Mouse (Mus musculus) hematopoietic stem cell, adult 5-6 weeks (primary cell): ENCODE results near the gene Cpa4. TPM values are rescaled to one million over a fixed set of nuclear protein-coding genes. Genes with fewer than 3 reads are reported as not detected.
A peak's percentile ranks its signal among the peaks of the same experiment; 100 is the strongest.

Experiments
- ATAC-seq, 2 experiments: fragments of 125-278 bp in 1 of 2; replicated peaks in 1 of 2; 2 replicates each; pipeline ENCODE4 v1.8.0; 2016 to 2017; ENCODE audit warnings: inconsistent platforms in 2 of 2, mild to moderate bottlenecking in 2 of 2, moderate number of reproducible peaks in 2 of 2, low read depth in 1 of 2, moderate TSS enrichment in 1 of 2; ENCODE audit not compliant: low FRiP score in 2 of 2, poor library complexity in 2 of 2, severe bottlenecking in 2 of 2, insufficient read depth in 1 of 2, low TSS enrichment in 1 of 2
- total RNA-seq: library from RNA; stranded (forward); fragments of 172-1452, 232-1000 nt; gene quantifications from 2 replicates; pipeline ENCODE4 v1.2.3, GENCODE M21; 2017

Gene Cpa4
- total RNA-seq = not detected in 2 replicates

DNA sequence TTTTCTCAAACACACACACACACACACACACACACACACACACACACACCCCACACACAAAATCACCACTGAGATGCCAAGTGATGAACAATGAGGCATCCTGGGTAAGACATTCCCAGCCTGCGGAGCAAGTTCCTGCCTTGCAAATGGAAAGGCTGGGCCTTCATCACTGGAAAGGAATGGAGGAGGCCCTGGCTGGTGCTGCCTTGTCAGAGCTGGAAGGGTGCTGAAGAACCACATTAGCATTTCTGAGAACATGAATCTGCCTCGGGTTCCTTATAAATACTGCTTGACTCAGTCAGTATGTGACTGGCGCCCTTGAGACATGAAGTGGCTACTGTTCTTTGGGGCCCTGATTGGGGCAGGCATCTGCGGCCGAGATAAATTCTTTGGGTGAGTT is at the start of gene Cpa4:
Gene Cpa4 (plus strand): TSS at position 301 of the 400 bp plus-strand sequence.
- no peak for ATAC-seq

DNA sequence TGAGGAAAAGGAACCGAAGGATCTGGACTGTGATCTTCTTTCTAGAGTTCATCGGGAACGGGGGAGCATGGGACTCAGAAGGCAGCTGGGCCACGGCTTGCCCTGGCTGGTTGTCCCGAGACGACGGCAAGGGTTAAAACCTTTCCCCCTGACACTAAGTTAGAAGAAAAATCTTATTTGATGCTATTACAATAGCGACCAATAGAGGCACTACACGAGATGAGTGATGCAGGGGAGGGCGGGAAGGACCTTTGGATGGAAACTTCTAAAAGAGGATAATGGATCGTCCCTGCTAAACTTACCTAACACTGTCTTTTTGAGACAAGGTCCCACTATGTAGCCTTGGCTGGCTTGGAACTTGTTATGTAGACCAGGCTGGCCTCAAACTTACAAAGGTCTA is 47.8 kb upstream of the Cpa4 start:
- peak; percentile 21 to 37; a peak in 1 of 4 replicates for ATAC-seq

DNA sequence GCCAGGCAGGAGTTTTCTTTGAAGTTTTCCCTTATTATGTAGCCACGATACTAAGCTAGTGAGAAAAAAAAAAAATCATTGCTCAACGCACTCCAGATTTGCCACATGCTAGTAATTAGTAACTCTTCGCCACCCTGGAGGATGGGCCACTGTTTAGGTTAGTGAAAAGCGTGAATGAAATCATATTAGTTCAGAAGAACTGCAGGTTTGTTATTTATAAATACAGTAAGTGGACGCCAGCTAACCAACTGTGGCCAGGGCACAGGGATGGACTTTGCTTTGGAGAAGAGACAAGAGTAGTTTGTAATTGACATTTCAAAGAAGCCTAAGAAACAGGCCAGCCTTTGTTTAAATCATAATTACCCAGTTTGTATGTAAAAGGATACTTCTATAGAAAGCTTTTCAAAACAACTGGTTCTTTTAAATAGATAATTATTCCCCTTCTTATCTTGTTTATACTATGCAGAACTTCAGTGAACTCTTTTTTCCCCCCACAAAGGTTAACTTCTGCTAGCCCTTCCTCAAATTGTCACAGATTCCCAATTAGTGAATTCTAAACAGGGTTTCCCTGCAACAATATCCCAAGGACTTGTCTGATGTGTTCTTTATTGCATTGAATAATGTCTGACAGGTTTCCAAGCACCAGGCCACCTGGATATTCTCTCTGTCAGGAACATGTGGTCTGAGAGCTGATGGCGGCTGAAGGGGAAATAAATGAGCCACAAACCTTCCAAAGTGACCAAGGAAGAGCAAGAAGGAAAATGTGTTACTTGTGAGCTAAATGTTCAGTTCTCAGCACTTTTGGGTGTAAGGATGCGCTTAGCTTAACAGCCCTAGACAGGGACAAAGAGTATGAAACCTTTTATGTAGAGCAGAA is 42.5 kb upstream of the Cpa4 start:
- ATAC-seq = no peak

DNA sequence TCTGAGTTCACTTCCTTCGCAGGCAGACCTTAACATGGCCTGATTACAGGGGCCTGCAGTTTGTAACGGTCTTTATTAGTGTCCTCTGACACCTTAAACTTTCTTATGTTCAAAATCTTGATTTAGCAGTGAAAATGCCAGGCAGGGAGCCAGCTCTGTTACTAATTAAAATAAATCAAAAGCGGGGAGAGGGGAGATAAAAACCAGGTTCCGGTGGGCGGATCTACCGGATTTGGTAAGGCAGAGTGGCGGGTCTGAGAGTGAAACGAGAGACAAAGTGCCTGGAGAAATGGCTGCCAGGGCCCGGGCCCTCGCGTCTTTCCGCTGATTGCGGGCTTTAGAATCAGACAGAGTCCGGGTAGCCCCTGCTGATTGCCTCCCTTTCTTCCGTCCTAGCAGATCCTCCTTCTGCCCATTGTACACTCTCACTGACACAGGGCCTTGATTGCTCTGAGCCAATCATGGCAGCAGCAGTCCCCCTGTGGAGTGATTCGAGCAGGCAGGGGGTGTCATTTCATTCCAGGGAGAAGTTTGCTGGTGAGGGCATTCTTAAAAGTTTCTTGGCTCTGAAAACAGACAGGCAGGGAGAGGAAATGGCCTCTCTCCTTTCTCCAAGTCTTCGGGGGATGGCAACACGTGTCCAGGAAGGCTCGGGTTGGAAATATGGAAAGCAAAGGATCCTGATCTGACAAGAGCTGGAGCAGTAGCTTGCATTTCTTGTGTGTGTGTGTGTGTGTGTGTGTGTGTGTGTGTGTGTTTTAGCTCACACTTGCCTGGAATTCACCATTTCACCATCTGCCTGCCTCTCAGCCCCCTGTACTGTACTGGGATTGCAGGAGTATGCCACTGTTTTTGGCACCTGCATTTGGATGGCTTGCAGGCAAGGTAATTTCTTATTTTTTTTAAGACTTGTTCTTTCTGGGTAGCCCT is 41.3 kb upstream of the Cpa4 start:
- 0 out of 4 replicates have a peak, but pooled peaks have one; percentile 12 to 42 for ATAC-seq

DNA sequence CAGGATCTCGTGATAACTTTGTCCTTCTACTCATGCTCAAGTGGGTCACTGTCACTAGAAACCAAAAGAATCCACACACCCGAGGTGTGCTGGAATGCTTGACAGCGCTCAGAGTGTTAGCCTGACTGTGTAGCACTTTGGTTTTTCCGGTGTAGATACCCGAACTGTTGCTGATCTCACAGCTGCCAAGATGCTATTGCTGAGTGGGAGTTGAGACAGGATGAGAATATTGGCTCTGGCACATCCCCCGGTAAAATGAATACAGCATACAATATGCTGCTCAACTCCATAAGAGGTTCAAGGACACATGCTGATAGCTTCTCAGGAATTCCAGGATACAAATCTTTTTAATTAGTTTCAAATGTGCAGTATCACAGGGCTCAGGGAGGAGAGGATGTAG is 39.4 kb upstream of the Cpa4 start:
- no peak for ATAC-seq

DNA sequence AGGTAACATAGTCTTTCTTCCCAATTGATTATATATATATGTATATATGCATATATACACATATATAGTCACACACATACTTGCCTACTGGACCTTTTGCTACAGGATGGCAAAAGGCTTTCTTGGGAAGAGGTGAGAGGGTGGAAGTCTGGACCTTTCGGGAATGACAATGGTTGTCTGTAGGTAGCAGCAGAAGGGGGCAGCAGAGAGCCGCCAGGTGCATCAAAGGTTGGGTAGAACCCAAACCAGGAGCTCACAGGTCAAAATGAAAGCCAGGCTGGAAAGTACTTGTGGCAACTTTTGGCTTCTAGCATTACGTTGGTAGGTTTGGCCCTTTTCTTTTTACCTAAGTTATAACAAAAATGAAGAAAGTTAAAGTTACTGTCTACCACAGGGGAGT is 32.8 kb upstream of the Cpa4 start:
- peak in 1 of 2 experiments; percentile 53; a peak in 1 of 4 replicates for ATAC-seq

DNA sequence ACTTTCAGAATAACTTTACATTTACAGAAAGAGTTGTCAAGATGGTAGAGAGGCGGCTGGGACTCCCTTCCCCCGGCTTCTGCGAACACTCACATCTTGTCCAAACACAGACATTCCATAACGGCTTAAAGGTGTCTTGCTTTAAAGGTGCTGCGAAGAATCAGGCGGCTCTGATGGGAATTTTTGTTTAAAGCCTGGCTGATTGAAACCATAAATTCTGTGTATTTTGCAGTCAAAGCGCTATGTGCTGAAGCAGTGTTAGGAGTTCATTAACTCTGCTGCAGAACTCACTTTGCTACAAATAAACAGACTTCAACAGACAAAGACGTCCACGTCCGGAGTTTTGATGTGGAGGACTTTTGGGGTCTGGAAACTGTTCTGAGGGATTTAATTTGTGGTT is 29.9 kb upstream of the Cpa4 start:
- ATAC-seq = no peak

DNA sequence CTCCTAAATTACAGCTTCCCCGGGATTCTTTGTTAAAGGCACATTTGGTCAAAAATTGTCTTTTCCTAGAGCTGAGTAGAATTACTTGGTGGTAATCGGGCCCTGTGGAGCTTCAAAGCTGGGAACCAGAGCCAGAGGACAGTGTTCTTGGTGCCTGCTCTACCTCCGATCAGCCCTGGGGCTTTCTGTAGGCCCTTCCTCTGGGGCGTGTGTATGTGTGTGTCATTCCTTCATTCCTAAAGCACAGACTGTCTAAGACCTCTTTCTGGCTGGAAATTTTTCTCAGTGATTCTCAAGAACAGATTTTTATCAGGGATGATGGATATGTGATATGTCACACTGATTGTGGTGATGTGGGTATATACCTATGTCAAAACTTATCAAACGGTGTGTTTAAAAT is 29.4 kb upstream of the Cpa4 start:
- no peak for ATAC-seq

DNA sequence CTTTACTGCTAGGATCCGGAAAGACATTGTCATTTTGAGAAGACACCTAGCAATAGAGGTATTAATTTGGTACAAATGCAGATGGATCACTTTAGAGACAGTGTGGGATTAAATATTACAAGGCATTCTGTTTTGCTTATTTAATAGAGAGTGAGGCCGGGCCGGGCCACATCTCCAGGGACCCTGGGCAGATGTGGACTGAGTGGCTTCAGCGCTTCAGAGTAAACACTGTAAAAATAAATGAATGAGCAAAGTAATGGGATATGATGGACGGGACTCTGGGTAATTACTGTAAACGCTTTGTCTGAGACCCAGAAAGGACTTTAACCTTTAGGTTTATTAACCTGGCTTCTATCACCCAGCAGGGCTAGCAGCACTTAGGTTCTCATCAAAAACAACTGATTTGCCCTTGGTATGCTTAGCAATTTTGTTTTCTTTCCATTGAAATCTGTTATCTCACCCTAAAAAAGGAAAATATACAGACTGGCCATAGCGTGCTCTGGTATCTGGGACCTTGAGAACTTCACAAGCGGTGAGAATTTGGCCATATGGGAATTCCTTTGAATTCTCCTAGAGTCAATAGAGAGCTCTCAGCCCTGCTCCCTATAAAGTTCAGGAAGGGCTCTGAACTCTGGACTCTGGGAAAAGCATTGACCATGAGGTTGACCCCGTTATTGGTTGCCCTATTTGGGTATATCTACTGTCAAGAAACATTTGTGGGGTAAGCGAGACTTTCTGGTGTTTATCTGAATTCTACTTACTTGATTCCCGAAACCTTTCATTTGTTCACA is 27.0 kb upstream of the Cpa4 start, which contains the start of gene Cpa2:
Gene Cpa2 (plus strand): TSS at position 574 of the 791 bp plus-strand sequence.
- no peak for ATAC-seq

DNA sequence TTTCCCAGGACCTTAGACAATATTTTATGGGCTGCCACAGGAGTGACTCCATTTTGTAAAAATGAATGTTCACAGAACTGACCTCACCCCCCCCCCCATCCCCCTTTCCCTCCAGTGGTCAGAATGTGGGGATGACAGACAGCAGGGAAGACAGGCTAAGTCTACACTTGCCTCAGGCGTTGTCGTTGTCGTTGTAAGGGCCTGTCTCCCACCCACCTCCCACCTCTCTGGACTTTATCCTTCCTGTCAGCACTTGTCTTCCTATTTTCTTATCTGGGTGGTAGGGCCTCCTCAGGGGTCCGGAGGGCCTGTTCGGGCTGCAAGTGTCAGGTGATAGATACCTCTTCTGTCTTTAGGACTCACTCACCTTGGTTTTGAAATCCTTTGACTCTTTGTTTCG is 25.9 kb upstream of the Cpa4 start:
- ATAC-seq = no peak

DNA sequence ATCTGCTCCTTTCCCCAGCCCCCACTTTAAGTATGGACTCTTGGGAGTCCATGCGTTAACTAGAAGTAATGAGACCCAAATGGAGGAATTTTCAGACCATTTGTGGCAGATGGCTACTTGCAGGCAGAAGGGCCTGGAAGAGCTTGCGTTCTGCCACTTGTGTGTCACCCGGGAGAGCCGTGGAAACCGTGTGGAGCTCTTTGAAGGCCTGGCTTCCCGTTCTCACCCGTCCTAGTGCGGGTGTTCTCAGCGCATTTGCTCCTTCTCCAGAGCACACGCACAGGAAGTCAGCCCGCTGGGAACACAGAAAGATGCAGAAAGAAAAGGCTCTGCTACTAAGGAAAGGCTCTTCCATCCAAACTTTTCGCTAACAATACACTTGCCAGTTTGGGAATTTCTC is 25.1 kb upstream of the Cpa4 start:
- ATAC-seq = no peak

DNA sequence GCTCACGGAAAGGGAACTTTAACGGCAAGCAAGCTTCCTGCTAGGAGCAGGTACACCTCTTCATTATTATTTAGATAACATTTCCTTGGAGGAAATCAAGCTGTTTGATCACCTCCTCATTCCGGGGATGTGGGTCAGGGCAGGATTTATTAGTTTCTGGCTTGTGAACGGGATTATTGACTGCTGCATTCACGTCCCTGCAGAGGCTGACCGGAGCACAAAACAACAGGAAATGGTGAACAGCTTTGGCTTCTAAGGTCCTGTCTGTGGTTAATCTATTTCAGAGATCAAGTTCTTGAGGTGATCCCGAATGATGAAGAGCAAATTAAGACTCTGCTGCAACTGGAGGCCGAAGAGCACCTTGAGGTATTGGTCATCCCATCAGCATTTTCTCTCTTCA is 24.3 kb upstream of the Cpa4 start:
- ATAC-seq = no peak

DNA sequence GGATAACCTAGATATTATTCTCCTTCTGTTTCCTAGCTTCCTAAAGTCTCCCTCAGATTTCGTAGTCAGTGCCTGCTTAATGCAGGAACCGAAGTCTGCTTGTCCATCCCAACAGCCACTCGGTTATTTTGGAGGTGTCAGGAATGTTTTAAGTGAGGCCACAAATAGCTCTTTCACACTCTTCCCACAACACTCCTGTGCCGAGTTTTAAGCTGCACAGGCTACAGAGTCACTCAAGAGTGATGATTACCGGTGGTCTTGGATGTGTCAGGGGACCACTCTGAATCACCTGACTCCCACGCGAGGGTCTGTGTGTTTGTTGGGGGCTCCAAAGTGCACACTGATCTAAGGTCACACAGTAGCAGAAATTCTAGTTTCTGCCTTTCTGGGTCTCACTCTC is 22.5 kb upstream of the Cpa4 start:
- ATAC-seq = no peak

DNA sequence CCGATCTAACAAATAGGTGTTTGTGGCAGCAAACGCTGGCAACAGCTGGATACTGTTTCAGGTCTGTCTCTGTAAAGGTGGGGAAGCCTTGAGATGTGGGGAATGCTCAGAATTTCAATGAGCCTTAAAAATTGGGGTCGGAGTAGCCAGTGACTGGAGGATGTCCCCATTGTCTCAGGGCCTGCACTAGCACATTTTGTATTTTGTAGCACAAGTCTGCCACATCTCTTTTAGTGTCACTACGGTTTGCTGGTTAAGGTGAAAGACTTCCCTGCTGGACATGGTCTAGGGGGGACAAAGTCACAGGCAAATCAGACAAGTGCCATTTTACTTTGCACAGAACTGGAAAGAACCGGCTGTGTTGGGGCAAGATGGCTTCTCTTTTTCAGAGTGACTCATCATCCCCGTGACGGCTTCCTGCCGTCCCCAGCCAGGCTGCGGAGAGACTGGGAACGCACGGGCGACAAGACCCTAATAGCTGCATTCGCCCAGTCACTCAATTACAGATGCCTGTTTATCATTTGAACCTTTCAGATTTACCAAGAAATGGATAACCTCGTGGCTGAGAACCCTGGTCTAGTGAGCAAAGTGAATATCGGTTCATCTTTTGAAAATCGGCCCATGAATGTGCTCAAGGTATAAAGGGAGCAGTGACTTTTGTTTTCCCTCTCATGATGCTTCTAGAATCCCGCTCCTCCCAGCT is 21.4 kb upstream of the Cpa4 start:
- ATAC-seq = peak; percentile 78 to 83

DNA sequence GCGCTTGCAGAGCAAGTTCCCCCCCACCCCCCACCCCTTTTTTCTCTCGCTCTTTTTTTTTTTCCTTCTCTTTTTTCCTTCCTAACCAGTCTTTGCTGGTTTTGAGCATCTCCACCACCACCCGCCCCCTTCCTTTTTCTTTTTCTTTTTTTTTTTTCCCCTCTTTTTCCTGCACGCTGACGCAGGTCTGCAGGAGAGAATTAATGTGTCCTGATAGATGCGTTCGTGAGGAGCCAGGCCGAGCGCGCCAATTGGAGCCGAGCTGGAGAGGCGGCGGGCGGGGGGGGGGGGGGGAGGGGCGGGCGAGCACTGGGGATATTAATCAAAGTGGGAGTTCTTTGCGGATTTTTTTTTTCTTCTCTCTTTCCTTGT is 20.9 kb upstream of the Cpa4 start:
- ATAC-seq = no peak

DNA sequence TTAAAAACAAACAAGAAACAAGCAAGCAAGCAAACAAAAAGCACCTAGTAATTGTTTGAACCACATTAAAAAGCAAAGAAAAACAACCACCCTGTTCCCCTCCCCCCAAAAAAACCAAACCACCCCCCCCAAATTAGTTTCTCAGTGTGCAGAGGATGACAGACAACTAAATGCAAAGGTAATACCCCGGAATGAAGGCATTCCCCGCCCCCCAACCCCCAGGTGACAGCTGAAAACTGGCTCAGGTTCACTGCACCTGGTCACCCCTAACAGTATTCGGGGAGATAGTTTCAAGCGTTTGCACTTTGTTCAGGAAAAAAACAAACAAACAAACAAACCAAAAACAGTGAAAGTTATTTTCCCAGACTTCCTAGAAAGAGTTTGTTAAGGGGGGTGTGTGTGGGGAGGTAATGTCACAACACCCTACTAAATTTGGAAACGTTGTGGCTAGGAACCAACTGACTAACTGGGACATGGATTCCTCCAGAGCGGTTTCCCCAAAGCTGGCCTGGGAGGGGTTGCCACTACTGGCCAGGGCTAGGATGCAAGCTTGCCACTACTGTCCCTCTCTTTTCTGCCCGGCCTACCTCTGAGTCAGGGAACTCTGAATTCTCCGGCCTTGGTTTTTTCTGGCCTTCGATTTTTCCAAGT is 20.4 kb upstream of the Cpa4 start:
- no peak for ATAC-seq
